Mouse (Mus musculus) adrenal gland, postnatal 36 days (tissue): ENCODE data around the gene Hoga1. TPM values are rescaled to one million over a fixed set of nuclear protein-coding genes. Genes with fewer than 3 reads are reported as not detected.
A peak's percentile ranks its signal among the peaks of the same experiment; 100 is the strongest.

Experiments used
- DNase-seq, 2 experiments: peaks; one replicate each; pipeline ENCODE4 v3.0.0; 2021; ENCODE audit warnings: mixed read lengths in 1 of 2
- total RNA-seq, 2 experiments: library from RNA; stranded (reverse); gene quantifications; 2 replicates each; pipeline ENCODE4 v1.2.3; 2021

The Hoga1 gene
- total RNA-seq, 2 experiments from 2014 or later, result 4.3 to 6.7 TPM

DNA sequence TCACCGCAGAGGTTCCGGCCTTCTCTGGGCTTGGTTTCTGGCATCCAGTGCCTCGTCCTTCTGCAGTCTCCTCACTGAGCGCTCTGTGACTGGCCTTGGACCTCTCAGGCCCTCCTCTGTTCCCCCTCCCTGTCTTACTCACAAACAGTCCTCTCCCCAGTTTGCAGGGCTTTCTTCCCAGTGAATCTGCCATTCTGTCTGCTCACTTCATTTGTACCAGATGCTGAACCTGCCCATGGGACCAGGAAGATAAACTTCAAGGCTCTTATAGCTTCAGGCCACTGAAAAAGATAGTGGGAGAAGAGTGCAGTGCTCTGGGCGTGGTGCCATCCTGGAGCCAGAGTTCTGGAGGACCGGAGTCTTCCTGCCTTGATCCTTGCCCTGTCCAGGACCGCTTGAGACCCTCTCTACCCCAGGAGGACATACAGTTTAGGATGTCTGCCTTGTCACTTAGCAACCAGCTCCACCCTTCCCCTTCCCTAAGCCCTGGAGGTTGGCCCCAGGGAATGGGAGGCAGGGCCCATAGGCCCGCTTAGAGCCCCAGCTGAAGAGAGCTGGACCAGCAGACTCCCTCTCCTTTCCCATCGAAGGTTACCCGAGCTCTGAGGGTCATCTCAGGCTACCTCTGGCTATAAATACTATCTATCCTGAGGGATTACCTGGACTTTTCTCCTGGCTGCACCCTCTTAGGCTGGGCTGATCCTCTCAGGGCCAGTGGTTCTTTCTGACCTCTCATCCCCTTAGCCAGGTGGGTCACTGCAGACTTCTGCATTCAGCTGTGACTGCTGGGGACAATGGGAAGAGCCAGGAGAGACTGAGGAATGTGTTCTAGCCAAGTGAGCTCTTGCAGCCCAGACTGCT, 23.5 kb upstream of the Hoga1 start:
- DNase-seq, result peak; percentile 62 to 74

GRCm38 (mm10) chr19:42022542-42022848, 22.9 kb upstream of the Hoga1 start:
- DNase-seq, result no peak

- peak; percentile 87 to 88 for DNase-seq
These were observed 19.3 kb upstream of the Hoga1 start for GRCm38 (mm10) chr19:42026158-42026557.

DNA sequence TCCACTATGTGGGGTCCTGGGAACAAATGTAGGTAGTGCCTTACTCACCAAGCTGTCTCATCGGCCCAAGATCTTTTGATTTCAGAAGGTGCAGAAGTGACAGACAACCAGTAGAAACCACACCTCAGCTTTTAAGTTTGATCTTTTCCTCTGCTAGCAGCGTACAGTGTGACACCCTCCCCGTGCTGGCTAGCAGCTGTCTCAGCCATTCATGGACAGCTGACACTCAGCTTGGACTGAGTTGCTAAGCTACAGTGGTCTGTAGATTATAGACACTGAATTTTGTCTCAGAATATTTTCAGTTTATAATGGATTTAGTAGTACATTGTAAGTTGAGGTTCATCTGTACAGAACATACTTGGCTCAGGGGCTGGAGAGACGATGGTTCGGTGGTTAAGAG, 14.3 kb upstream of the Hoga1 start:
- DNase-seq, result no peak

DNA sequence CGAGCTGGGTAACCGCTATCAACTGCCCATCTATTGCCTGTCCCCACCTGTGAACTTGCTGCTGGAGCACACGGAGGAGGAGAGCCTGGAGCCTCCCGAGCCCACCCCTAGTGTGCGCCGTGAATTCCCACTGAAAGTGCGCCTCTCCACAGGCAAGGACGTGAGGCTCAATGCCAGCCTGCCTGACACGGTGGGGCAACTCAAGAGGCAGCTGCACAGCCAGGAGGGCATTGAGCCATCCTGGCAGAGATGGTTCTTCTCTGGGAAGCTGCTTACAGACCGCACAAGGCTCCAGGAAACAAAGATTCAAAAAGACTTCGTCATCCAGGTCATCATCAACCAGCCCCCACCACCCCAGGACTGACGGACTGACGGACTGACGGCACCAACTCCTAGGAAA, 11.8 kb upstream of the Hoga1 start:
- no peak for DNase-seq

DNA sequence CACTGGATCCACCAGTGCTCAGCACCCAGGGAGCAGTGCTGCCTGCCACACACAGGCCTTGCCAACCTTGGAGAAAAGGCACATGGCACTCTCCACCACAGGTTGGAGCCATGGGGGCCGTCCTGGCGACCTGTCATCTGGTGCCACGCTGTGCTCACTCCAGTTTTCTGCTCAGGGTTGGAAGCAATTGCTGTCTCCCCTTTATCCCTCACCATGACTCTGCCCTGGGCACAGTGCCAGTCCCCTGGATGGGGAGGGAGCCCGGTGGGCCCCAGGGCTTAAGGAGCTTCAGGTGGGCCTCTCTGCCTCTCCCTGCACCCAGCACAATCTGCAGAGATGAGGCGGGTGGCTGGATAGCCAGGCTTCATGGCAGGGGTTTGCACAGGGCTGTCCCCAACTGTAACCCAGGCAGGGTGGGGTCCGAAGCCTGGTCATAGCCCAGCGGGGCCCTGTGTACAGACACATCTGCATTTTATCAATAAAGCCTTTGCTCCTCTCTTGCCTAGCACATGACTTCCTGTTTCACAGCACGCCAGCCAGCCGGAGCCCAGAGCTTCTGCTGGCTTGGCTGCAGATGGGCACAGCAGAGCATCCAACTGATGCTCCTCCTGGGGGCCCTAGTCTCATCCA, 11.1 kb upstream of the Hoga1 start:
- peak in 1 of 2 experiments; percentile 16 for DNase-seq

GRCm38 (mm10) chr19:42034881-42035455, 10.4 kb upstream of the Hoga1 start:
- DNase-seq, result no peak

DNA sequence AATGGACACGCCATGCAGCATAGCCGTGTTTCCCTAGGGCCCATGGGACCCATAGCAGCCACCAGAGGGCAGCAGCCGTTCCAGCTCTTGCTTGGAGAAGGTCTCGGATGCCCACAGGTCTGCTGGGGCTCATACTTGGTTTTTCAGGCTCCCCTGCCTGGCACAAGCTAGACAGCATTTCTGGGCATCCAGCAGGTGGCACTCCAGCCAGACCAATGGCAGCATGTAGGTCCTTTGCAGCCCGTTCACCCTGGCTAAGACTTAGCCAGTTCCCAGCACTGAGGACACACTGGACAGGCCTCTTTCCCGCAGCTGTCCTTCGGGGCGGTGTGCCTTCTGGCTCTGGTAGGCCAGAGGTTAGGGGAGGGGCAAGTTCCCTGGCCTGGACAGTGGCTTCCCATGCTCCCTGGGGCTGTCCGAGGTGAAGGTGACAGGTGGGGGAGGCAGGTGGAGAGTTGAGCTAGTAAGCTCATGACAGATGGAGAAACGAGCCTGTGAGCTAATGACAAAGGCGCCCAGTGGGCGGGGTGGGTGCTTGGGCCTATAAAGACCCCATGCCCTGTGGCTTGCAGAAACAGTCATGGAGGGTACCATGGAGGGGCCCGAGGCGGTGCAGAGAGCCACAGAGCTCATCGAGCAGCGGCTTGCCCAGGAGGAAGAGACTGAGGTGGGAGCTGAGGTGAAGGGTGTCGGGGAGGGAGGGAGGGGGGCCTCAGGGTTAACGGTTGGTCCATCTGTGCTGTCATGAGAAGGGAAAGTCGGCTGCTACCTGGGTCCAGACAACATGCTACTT, 9.8 kb upstream of the Hoga1 start, which contains the start of gene Ankrd2:
TSS of gene Ankrd2 (plus strand) at position 545 of the 793 bp plus-strand sequence.
- DNase-seq, result peak; percentile 89 to 92

DNA sequence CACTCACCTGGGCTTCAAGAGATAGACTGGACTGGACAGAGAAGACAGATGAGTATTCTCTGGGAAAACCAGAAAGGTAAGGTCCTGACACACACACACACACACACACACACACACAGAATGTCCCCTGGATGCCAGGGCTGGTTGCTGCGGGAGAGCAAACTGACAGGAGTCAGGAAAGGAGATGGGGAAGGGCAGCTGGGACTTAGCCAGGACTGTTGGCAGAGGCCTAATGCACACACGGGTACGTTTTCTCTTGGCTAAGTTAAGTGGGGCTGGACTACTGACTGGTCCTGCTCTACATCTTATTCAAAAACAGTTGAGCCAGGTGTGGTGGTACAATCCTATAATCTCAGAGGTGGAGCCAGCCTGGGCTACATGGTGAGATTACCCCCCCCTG, 9.1 kb upstream of the Hoga1 start:
- DNase-seq, result no peak

GRCm38 (mm10) chr19:42037167-42037702, 8.2 kb upstream of the Hoga1 start:
- no peak for DNase-seq

DNA sequence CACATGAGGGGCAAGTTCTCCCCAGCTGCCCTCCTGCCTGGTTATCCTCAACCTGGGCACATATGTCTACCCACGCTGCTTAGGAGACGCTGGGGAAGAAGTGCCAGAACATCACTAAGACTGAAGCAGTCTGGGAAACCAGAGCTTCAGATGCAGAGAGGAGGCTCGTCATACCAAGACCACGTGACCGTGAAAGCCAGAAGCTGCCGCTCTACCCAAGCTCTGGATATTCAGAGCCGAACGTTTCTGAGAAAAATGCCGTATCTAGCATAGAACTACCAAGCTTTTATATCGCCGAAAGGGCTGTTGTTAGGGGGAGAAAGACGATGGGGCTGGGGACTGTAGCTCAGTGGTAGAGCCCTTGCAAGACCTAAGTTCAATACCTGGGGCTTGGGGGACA, 7.1 kb upstream of the Hoga1 start:
- no peak for DNase-seq

- DNase-seq, result no peak
These were observed 1.4 kb upstream of the Hoga1 start for GRCm38 (mm10) chr19:42043988-42044387.

GRCm38 (mm10) chr19:42050251-42050650, 4.8 kb downstream of the Hoga1 start:
- no peak for DNase-seq

DNA sequence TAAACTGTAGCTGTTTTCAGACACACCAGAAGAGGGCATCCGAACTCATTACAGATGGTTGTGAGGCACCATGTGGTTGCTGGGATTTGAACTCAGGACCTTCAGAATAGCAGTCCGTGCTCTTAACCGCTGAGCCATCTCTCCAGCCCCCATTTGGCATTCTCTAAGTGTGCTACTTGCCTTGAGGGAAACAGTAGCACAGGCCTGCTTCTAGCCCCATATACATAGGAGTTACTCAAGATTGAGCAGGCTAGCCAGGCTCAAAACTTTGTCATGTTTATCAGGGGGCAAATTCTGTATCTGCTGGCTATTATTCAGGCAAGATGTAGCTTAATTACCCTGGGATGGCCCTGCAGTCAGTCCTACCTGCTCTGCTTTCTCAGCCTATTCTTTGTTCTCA, 5.9 kb downstream of the Hoga1 start:
- DNase-seq, result no peak

DNA sequence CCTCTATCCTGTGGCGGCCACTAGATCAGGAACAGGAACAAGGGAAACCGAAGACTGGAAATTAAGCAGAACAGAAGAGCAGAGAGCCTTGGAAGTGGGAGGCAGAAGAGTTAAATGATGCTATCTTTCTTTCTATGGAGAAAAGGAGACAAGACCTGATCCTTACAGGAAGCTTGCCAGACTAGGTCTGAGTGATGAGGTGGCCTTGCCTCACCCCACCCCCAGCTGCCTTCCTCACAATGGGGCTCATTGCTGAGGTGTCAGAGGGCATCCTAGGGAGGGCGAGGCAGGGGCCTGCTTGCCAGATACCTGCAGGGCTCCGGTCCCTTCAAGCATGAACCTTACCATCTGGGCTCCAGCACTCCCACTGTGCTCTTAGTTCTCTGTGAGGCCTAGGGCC, 6.5 kb downstream of the Hoga1 start, which contains the start of gene 4933411K16Rik:
TSS of gene 4933411K16Rik (plus strand) at position 301 of the 400 bp plus-strand sequence.
- no peak for DNase-seq

- DNase-seq, result no peak
These were observed 8.8 kb downstream of the Hoga1 start for GRCm38 (mm10) chr19:42054255-42054654.

- DNase-seq, result peak; percentile 51 to 56
These were observed 10.5 kb downstream of the Hoga1 start for GRCm38 (mm10) chr19:42055881-42056280.

GRCm38 (mm10) chr19:42056719-42057409, 11.5 kb downstream of the Hoga1 start:
- no peak for DNase-seq

DNA sequence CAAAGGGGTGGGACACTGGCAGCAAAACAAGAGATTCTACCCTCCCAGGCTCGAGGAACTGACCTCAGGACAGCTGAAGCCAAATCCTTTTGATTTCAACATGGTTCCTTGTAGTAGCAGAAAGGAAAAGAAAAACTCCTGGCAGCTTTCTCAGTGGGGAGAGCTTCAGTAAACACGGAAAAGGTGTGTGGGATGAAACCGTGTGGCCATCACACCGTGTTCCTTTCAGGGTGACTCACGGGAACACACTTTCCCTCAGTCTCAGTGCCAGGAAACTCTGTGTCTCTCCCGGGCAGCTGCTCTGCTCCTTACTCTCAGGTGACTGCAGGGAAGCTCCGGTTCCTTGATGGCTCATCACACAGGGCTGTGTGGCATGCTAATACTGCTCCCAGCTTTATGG, 13.0 kb downstream of the Hoga1 start:
- DNase-seq, result no peak

DNA sequence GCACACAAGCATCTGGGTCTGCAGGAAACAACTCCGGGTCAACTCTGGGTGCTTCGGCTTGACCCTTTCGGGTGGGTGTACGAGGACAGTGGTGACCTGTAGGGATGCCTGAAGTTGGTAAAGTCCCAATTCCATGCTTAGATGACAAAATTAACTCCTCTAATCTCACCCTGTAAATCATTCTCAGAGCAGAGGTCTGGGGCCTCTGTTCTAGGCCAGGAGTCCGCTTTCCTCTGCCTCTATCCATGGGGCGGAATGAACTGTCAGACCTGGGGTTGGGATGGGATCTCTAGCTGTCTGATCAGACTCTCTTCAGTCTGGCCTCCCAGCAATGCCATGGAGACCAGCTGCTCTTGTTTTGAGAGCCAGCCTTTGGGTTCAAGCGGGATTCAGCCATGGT, 16.0 kb downstream of the Hoga1 start:
- DNase-seq, result no peak

- DNase-seq, result no peak
These were observed 23.2 kb downstream of the Hoga1 start for GRCm38 (mm10) chr19:42068441-42069240.
